Mouse (Mus musculus): ENCODE data around the gene Stum.
"Not testable (repeated sequence)": the region's sequence is repeated elsewhere in the genome, so short reads cannot be mapped to it uniquely, and the experiment has no call there.

The Stum gene

GRCm38 (mm10) chr1:180483399-180484291, at the start of gene Stum:
TSS of gene Stum (minus strand) at chr1:180483504.
- DNase-seq (ENCODE audit: low read depth, low spot score), result peak; percentile 91
- Histone ChIP-seq H3K36me3 (ENCODE audit: control insufficient read depth, insufficient read depth, low read length, poor library complexity, severe bottlenecking) (no peaks in the 10 kb centered on the region), H3K27me3 (ENCODE audit: control insufficient read depth, insufficient read depth, low read length, poor library complexity, severe bottlenecking) (peaks cover 2% of the 10 kb centered on the region)

DNA sequence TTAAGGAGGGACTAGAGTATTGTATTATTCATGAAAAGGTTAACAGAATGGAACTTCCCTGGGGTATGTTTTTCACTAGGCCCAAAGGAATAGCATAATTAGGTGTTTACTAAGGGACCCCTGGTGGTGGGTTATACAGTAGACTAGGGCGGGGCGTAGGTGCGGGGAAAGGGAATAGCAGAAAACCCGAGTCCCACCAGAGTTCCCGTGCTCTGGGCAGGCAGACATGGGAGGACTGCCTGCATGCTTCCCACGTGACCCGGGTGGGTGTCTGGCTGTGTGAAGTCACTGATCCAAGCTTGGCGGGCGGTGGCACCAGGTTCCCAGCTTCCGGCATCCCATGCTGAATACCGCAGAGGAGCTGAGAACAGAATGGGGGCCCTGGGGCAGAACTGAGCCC, 49.4 kb upstream of the Stum start:
- H3K27me3 ChIP-seq (ENCODE audit: control insufficient read depth, insufficient read depth, low read length, poor library complexity, severe bottlenecking), result no peaks in the 10 kb centered on the region
- H3K36me3 ChIP-seq (ENCODE audit: control insufficient read depth, insufficient read depth, low read length, poor library complexity, severe bottlenecking), result no peaks in the 10 kb centered on the region
- no peak for DNase-seq (ENCODE audit: low read depth, low spot score)

- Histone ChIP-seq H3K27me3 (ENCODE audit: control insufficient read depth, insufficient read depth, low read length, poor library complexity, severe bottlenecking) (no peaks in the 10 kb centered on the region), H3K36me3 (ENCODE audit: control insufficient read depth, insufficient read depth, low read length, poor library complexity, severe bottlenecking) (no peaks in the 10 kb centered on the region)
- DNase-seq (ENCODE audit: low read depth, low spot score), result peak; percentile 69
Observed at GRCm38 (mm10) chr1:180530457-180531263, 47.4 kb upstream of the Stum start.

DNA sequence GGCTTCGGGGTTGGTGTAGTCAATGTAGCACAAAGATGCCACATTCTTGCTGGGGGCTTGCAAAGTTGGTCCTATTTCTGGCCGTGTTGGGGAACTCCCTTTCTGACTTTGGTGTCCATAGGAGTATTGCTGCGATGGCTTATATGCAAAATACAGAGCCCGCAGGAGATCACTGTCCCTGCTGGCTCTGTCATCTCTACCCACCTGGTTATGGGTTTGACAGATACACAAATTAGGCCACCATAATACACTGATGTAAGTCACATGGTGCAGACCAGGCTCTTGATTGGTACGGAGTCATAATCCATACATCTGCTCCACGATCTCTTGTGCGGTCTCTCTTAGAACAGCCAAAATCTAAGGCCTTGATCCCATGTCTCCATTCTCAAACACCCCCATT, 46.5 kb upstream of the Stum start:
- peak; percentile 62 for DNase-seq (ENCODE audit: low read depth, low spot score)
- no peaks in the 10 kb centered on the region for H3K36me3 ChIP-seq (ENCODE audit: control insufficient read depth, insufficient read depth, low read length, poor library complexity, severe bottlenecking)
- no peaks in the 10 kb centered on the region for H3K27me3 ChIP-seq (ENCODE audit: control insufficient read depth, insufficient read depth, low read length, poor library complexity, severe bottlenecking)

- DNase-seq (ENCODE audit: low read depth, low spot score), result no peak
- no peaks in the 10 kb centered on the region for H3K36me3 ChIP-seq (ENCODE audit: control insufficient read depth, insufficient read depth, low read length, poor library complexity, severe bottlenecking)
Observed at GRCm38 (mm10) chr1:180525301-180525700, 42.0 kb upstream of the Stum start.

DNA sequence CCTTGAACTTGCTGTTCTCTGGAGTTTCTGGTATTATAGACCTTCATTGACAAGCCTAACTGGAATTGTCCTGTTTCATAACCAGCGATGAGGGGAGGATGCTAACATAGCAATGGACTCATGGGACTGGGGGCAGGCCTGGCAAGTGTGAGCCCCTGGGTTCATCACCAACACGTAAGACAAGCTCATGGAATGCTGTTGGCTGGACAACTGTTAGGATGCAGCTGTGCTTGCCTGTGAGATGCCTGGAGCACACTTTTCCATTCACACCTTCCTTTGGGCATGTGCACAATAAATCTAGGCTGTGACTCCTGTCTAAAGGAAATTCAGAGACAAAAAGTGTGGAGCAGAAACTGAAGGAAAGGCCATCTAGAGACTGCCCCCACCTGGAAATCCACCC, 40.0 kb upstream of the Stum start:
- no peak for DNase-seq (ENCODE audit: low read depth, low spot score)
- H3K36me3 ChIP-seq (ENCODE audit: control insufficient read depth, insufficient read depth, low read length, poor library complexity, severe bottlenecking), result no peaks in the 10 kb centered on the region

More at GRCm38 (mm10) chr1:180525301-180525700, 42.0 kb upstream of the Stum start:
- H3K27me3 ChIP-seq (ENCODE audit: control insufficient read depth, insufficient read depth, low read length, poor library complexity, severe bottlenecking), result no peaks in the 10 kb centered on the region

GRCm38 (mm10) chr1:180520190-180520589, 36.9 kb upstream of the Stum start:
- no peaks in the 10 kb centered on the region for H3K36me3 ChIP-seq (ENCODE audit: control insufficient read depth, insufficient read depth, low read length, poor library complexity, severe bottlenecking)
- DNase-seq (ENCODE audit: low read depth, low spot score), result no peak
- H3K27me3 ChIP-seq (ENCODE audit: control insufficient read depth, insufficient read depth, low read length, poor library complexity, severe bottlenecking), result no peaks in the 10 kb centered on the region

More for the DNA sequence above, 40.0 kb upstream of the Stum start:
- H3K27me3 ChIP-seq (ENCODE audit: control insufficient read depth, insufficient read depth, low read length, poor library complexity, severe bottlenecking), result no peaks in the 10 kb centered on the region

- DNase-seq (ENCODE audit: low read depth, low spot score), result peak; percentile 55
- Histone ChIP-seq H3K27me3 (ENCODE audit: control insufficient read depth, insufficient read depth, low read length, poor library complexity, severe bottlenecking) (no peaks in the 10 kb centered on the region), H3K36me3 (ENCODE audit: control insufficient read depth, insufficient read depth, low read length, poor library complexity, severe bottlenecking) (no peaks in the 10 kb centered on the region)
Observed at GRCm38 (mm10) chr1:180519520-180519919, 36.2 kb upstream of the Stum start.

DNA sequence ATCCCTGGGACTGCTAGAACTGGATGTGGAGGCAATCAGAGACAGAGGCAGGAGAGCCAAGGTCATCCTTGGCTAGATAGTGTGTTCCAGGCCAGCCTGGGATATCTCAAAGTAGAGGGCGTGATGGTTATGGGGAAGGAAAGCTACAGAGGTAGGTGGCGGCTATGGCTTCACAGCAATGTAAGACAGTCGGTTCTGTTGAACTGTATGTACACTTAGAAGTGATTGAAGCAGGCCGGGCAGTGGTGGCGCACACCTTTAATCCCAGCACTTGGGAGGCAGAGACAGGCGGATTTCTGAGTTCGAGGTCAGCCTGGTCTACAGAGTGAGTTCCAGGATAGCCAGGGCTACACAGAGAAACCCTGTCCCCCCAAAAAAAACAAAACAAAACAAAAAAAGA, 35.6 kb upstream of the Stum start:
- not testable (repeated sequence) for DNase-seq (ENCODE audit: low read depth, low spot score); H3K36me3 ChIP-seq (ENCODE audit: control insufficient read depth, insufficient read depth, low read length, poor library complexity, severe bottlenecking); H3K27me3 ChIP-seq (ENCODE audit: control insufficient read depth, insufficient read depth, low read length, poor library complexity, severe bottlenecking)

DNA sequence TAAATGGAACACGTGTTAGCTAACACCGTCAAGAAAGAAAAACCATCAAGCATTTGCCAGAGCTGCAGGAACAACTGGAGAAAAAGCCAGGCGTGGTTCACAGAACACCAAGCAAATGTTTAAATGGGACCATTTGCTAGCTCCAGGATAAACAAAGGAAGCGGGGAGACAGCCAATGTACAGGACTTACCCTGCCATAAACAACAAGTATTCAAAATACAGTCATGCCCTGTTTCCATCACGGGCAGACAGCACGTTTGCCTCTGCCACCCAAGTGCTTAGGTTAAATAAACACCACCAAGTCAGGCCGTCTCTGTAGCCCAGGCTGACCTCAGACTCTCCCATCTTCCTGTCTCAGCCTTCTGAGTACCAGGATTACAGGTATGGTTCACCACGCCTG, 35.1 kb upstream of the Stum start:
- H3K27me3 ChIP-seq (ENCODE audit: control insufficient read depth, insufficient read depth, low read length, poor library complexity, severe bottlenecking), result no peaks in the 10 kb centered on the region
- no peaks in the 10 kb centered on the region for H3K36me3 ChIP-seq (ENCODE audit: control insufficient read depth, insufficient read depth, low read length, poor library complexity, severe bottlenecking)
- DNase-seq (ENCODE audit: low read depth, low spot score), result no peak

DNA sequence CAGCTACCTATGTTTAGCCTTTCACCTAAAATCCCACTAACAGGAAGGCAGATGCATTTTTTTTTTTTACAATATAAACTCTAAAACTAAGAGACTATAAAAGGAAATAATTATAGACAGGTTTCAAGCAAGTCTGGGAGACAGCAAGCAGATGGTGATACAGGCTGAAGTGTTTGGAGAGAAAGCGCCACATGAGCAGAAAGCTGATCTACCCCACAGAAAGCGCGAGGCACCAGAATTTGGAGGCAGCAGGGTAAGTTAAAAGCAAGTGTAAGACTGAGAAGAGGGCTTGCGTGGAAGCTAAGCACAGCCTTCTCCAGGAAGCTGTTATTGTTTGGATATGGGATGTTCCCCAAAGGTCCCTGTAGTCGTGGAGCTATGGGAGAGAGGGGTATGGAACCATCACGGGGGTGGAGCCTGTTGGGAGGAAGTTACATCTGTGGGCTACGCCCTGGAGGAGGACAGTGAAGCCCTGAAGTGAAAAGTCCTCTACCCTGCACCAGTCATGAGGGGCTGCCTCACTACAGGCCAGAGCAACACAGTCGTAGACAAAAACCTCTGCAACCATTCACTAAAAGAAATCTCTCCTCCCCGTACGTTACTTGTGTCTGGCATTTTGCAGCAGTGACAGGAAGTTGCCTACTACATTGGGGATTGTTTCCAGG, 34.2 kb upstream of the Stum start:
- H3K36me3 ChIP-seq (ENCODE audit: control insufficient read depth, insufficient read depth, low read length, poor library complexity, severe bottlenecking), result no peaks in the 10 kb centered on the region
- no peaks in the 10 kb centered on the region for H3K27me3 ChIP-seq (ENCODE audit: control insufficient read depth, insufficient read depth, low read length, poor library complexity, severe bottlenecking)
- DNase-seq (ENCODE audit: low read depth, low spot score), result peak; percentile 23

- Histone ChIP-seq H3K36me3 (ENCODE audit: control insufficient read depth, insufficient read depth, low read length, poor library complexity, severe bottlenecking) (no peaks in the 10 kb centered on the region), H3K27me3 (ENCODE audit: control insufficient read depth, insufficient read depth, low read length, poor library complexity, severe bottlenecking) (no peaks in the 10 kb centered on the region)
- peak; percentile 68 for DNase-seq (ENCODE audit: low read depth, low spot score)
Observed at GRCm38 (mm10) chr1:180514077-180514476, 30.8 kb upstream of the Stum start.

GRCm38 (mm10) chr1:180510879-180511278, 27.6 kb upstream of the Stum start:
- H3K27me3 ChIP-seq (ENCODE audit: control insufficient read depth, insufficient read depth, low read length, poor library complexity, severe bottlenecking), result no peaks in the 10 kb centered on the region
- no peaks in the 10 kb centered on the region for H3K36me3 ChIP-seq (ENCODE audit: control insufficient read depth, insufficient read depth, low read length, poor library complexity, severe bottlenecking)
- DNase-seq (ENCODE audit: low read depth, low spot score), result peak; percentile 71

DNA sequence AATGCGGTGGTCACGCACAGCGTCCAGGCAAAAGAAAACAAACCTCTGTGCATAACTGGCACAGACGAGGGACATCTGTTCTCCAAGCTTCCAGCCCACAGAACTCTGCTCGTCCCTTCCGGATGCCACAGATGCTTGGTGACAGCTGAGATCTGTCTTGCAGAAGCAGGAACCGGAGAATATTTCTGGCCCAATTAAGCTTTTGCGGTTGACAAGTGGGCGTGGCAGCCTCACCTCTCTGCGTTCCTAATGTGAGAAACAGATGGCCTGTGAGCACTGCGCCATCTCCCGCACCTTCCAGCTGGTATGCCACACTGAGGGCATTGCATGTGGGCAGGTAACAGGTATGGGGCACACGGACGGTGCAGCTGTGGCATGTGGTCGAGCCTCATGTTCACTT, 27.1 kb upstream of the Stum start:
- Histone ChIP-seq H3K36me3 (ENCODE audit: control insufficient read depth, insufficient read depth, low read length, poor library complexity, severe bottlenecking) (no peaks in the 10 kb centered on the region), H3K27me3 (ENCODE audit: control insufficient read depth, insufficient read depth, low read length, poor library complexity, severe bottlenecking) (no peaks in the 10 kb centered on the region)
- DNase-seq (ENCODE audit: low read depth, low spot score), result peak; percentile 72

- no peaks in the 10 kb centered on the region for H3K36me3 ChIP-seq (ENCODE audit: control insufficient read depth, insufficient read depth, low read length, poor library complexity, severe bottlenecking)
- peak; percentile 45 for DNase-seq (ENCODE audit: low read depth, low spot score)
- no peaks in the 10 kb centered on the region for H3K27me3 ChIP-seq (ENCODE audit: control insufficient read depth, insufficient read depth, low read length, poor library complexity, severe bottlenecking)
Observed at GRCm38 (mm10) chr1:180508662-180509061, 25.4 kb upstream of the Stum start.

All from splenic B cell, adult 2 months (primary cell).